In genomic region chr11:107335756-107336155, GRCm38 (mm10) we compare ENCODE assay signal across 10 mouse cellular contexts.
DNase-seq lines count a peak whose midpoint lies in the region; ATAC-seq and TF ChIP-seq lines count a peak whose summit lies in the region.
"Had no signal": no experiment of that assay in that cellular context is flagged by ENCODE, and none has a peak within 500 bp of the region (broad histone marks: within the 10 kb centered on the region; RNA-seq: fewer than 3 reads in every experiment).

No protein-coding gene starts in this region.

- H3K4me1 ChIP-seq in hindbrain, embryonic 15.5 days (replicated peaks) = peaks cover 20% of the 10 kb centered on the region
- peaks cover 15% of the 10 kb centered on the region for H3K4me1 ChIP-seq in hindbrain, embryonic 12.5 days
- H3K4me1 ChIP-seq in midbrain, postnatal 0 days (ENCODE audit: insufficient read depth, low read length) = peaks cover 4% of the 10 kb centered on the region; the same call in 1 of the 2 replicates
- peaks cover 46% of the 10 kb centered on the region for H3K4me1 ChIP-seq in midbrain, embryonic 10.5 days
- peaks cover 49% of the 10 kb centered on the region for H3K4me1 ChIP-seq in heart, embryonic 15.5 days (replicated peaks)
- H3K4me1 ChIP-seq in stomach, embryonic 16.5 days (ENCODE audit: control insufficient read depth, insufficient read depth, low read length) = peaks cover 11% of the 10 kb centered on the region; the same call in 1 of the 2 replicates

- 63% methylated on average over 11 of the region's 11 CpGs for WGBS in hindbrain, embryonic 15.5 days
- 74% methylated on average over 11 of the region's 11 CpGs for WGBS in hindbrain, embryonic 12.5 days
- 65% methylated on average over 11 of the region's 11 CpGs for WGBS in midbrain, postnatal 0 days
- WGBS in midbrain, embryonic 10.5 days = 86% methylated on average over 11 of the region's 11 CpGs
- WGBS in heart, embryonic 15.5 days = 70% methylated on average over 11 of the region's 11 CpGs
- 78% methylated on average over 11 of the region's 11 CpGs for WGBS in stomach, embryonic 16.5 days

- no peak for TF ChIP-seq CTCF in midbrain, postnatal 0 days (IDR thresholded peaks at IDR 0.05)

- no peaks in the 10 kb centered on the region for H3K9me3 ChIP-seq in hindbrain, embryonic 15.5 days
- H3K9me3 ChIP-seq in hindbrain, embryonic 12.5 days (replicated peaks) = no peaks in the 10 kb centered on the region
- H3K9me3 ChIP-seq in midbrain, postnatal 0 days (ENCODE audit: low read length) = no peaks in the 10 kb centered on the region
- H3K9me3 ChIP-seq in midbrain, embryonic 10.5 days (replicated peaks) = no peaks in the 10 kb centered on the region
- no peaks in the 10 kb centered on the region for H3K9me3 ChIP-seq in heart, embryonic 15.5 days (replicated peaks)
- H3K9me3 ChIP-seq in stomach, embryonic 16.5 days (replicated peaks; ENCODE audit: control insufficient read depth, low read length) = no peaks in the 10 kb centered on the region
- H3K9me3 ChIP-seq: forebrain, embryonic 13.5 days had no signal

- no peak overlapping the region for H3K9ac ChIP-seq in hindbrain, embryonic 15.5 days
- no peak overlapping the region for H3K9ac ChIP-seq in hindbrain, embryonic 12.5 days
- no peak overlapping the region for H3K9ac ChIP-seq in midbrain, postnatal 0 days (replicated peaks; ENCODE audit: low read length, poor library complexity, severe bottlenecking)
- H3K9ac ChIP-seq in heart, embryonic 15.5 days = no peak overlapping the region
- H3K9ac ChIP-seq in stomach, embryonic 16.5 days (ENCODE audit: low read length) = no peak overlapping the region
- H3K9ac ChIP-seq: forebrain, embryonic 13.5 days had no signal

- no peak; the same call in 1 of the 2 replicates for ATAC-seq in hindbrain, embryonic 15.5 days (ENCODE audit: low FRiP score, low read depth)
- ATAC-seq in hindbrain, embryonic 12.5 days (ENCODE audit: low FRiP score) = no peak
- peak; percentile 44; the same call in 1 of the 2 replicates for ATAC-seq in midbrain, postnatal 0 days (ENCODE audit: low FRiP score)
- ATAC-seq in heart, embryonic 15.5 days (replicated peaks; ENCODE audit: insufficient number of reproducible peaks, insufficient read depth, low FRiP score, low read depth) = no peak; the same call in 1 of the 2 replicates
- no peak for ATAC-seq in stomach, embryonic 16.5 days (ENCODE audit: insufficient read depth, low FRiP score)
- ATAC-seq: forebrain, embryonic 13.5 days had no signal

- no peak overlapping the region for H3K4me3 ChIP-seq in hindbrain, embryonic 15.5 days
- H3K4me3 ChIP-seq in hindbrain, embryonic 12.5 days = no peak overlapping the region
- no peak overlapping the region for H3K4me3 ChIP-seq in midbrain, postnatal 0 days (ENCODE audit: low read depth, low read length)
- no peak overlapping the region for H3K4me3 ChIP-seq in midbrain, embryonic 10.5 days
- H3K4me3 ChIP-seq in heart, embryonic 15.5 days = 0 out of 2 replicates have a peak overlapping the region, but pooled peaks have one; percentile 1
- H3K4me3 ChIP-seq in stomach, embryonic 16.5 days (replicated peaks; ENCODE audit: low read length) = no peak overlapping the region
- H3K4me3 ChIP-seq: forebrain, embryonic 13.5 days had no signal

- DNase-seq in midbrain, postnatal 0 days (ENCODE audit: low spot score) = peak; percentile 75
- DNase-seq in midbrain, embryonic 10.5 days (ENCODE audit: low spot score) = no peak
- DNase-seq in layer of hippocampus, adult 11-12 months (ENCODE audit: low spot score) = no peak
- DNase-seq in spleen, postnatal 14 days (ENCODE audit: low spot score in 2 of 2) = no peak
- DNase-seq: cerebellum, adult 9-11 months had no signal

- H3K36me3 ChIP-seq in hindbrain, embryonic 15.5 days = no peaks in the 10 kb centered on the region
- peaks cover 5% of the 10 kb centered on the region; the same call in 1 of the 2 replicates for H3K36me3 ChIP-seq in hindbrain, embryonic 12.5 days
- H3K36me3 ChIP-seq in midbrain, postnatal 0 days (ENCODE audit: insufficient read depth, low read length) = no peaks in the 10 kb centered on the region
- H3K36me3 ChIP-seq in midbrain, embryonic 10.5 days = peaks cover 28% of the 10 kb centered on the region
- no peaks in the 10 kb centered on the region for H3K36me3 ChIP-seq in heart, embryonic 15.5 days
- no peaks in the 10 kb centered on the region for H3K36me3 ChIP-seq in stomach, embryonic 16.5 days (ENCODE audit: control insufficient read depth, insufficient read depth, low read length)

- no peak overlapping the region for H3K4me2 ChIP-seq in hindbrain, embryonic 15.5 days
- H3K4me2 ChIP-seq in hindbrain, embryonic 12.5 days (replicated peaks) = no peak overlapping the region
- no peak overlapping the region for H3K4me2 ChIP-seq in midbrain, postnatal 0 days (ENCODE audit: low read depth, low read length, poor library complexity, severe bottlenecking)
- H3K4me2 ChIP-seq in heart, embryonic 15.5 days = peak overlapping the region; percentile 29
- peak overlapping the region; percentile 25; the same call in 1 of the 2 replicates for H3K4me2 ChIP-seq in stomach, embryonic 16.5 days (ENCODE audit: low read depth, low read length)
- H3K4me2 ChIP-seq: forebrain, embryonic 13.5 days had no signal

- H3K27me3 ChIP-seq in hindbrain, embryonic 15.5 days = no peaks in the 10 kb centered on the region
- no peaks in the 10 kb centered on the region for H3K27me3 ChIP-seq in hindbrain, embryonic 12.5 days
- H3K27me3 ChIP-seq in midbrain, postnatal 0 days (ENCODE audit: insufficient read depth, low read length) = no peaks in the 10 kb centered on the region
- H3K27me3 ChIP-seq in midbrain, embryonic 10.5 days (ENCODE audit: low read depth, poor library complexity, severe bottlenecking) = no peaks in the 10 kb centered on the region
- no peaks in the 10 kb centered on the region for H3K27me3 ChIP-seq in heart, embryonic 15.5 days
- H3K27me3 ChIP-seq in stomach, embryonic 16.5 days (ENCODE audit: control insufficient read depth, insufficient read depth, low read length) = no peaks in the 10 kb centered on the region
- H3K27me3 ChIP-seq: forebrain, embryonic 13.5 days had no signal

- H3K27ac ChIP-seq in hindbrain, embryonic 15.5 days (replicated peaks) = peak overlapping the region; percentile 3; the same call in 1 of the 2 replicates
- no peak overlapping the region for H3K27ac ChIP-seq in hindbrain, embryonic 12.5 days
- no peak overlapping the region for H3K27ac ChIP-seq in midbrain, postnatal 0 days (ENCODE audit: low read depth, low read length)
- no peak overlapping the region for H3K27ac ChIP-seq in midbrain, embryonic 10.5 days (replicated peaks)
- peak overlapping the region; percentile 90 for H3K27ac ChIP-seq in heart, embryonic 15.5 days
- peak overlapping the region; percentile 64 for H3K27ac ChIP-seq in stomach, embryonic 16.5 days (ENCODE audit: low read length)
- H3K27ac ChIP-seq: forebrain, embryonic 13.5 days had no signal

Comparison
In these comparisons a context has a peak if more than half of its experiments do, and no peak if none do; other contexts are left out.
1. H3K27ac ChIP-seq: peak in hindbrain, embryonic 15.5 days (single experiment), heart, embryonic 15.5 days (single experiment) and stomach, embryonic 16.5 days (single experiment); none in hindbrain, embryonic 12.5 days (single experiment), midbrain, postnatal 0 days (single experiment) and midbrain, embryonic 10.5 days (single experiment).
2. H3K4me2 ChIP-seq: peak in heart, embryonic 15.5 days (single experiment) and stomach, embryonic 16.5 days (single experiment); none in hindbrain, embryonic 15.5 days (single experiment), hindbrain, embryonic 12.5 days (single experiment) and midbrain, postnatal 0 days (single experiment).